Mouse (Mus musculus) urinary bladder, postnatal 10 days (tissue): ENCODE results near the gene Skap2.

ENCODE experiments used
- DNase-seq: peaks from one replicate; pipeline ENCODE4 v3.0.0; 2022; ENCODE audit warnings: low spot score

Skap2 gene

GRCm38 (mm10) chr6:52012409-52013244 lies at the start of gene Skap2:
Gene Skap2, minus strand, starts transcription at chr6:52012549.
- DNase-seq: peak; percentile 97

- DNase-seq: no peak
Observed at GRCm38 (mm10) chr6:52058899-52059448, 46.6 kb upstream of the Skap2 start.

- DNase-seq: no peak
Observed at GRCm38 (mm10) chr6:52058120-52058519, 45.8 kb upstream of the Skap2 start.

DNA sequence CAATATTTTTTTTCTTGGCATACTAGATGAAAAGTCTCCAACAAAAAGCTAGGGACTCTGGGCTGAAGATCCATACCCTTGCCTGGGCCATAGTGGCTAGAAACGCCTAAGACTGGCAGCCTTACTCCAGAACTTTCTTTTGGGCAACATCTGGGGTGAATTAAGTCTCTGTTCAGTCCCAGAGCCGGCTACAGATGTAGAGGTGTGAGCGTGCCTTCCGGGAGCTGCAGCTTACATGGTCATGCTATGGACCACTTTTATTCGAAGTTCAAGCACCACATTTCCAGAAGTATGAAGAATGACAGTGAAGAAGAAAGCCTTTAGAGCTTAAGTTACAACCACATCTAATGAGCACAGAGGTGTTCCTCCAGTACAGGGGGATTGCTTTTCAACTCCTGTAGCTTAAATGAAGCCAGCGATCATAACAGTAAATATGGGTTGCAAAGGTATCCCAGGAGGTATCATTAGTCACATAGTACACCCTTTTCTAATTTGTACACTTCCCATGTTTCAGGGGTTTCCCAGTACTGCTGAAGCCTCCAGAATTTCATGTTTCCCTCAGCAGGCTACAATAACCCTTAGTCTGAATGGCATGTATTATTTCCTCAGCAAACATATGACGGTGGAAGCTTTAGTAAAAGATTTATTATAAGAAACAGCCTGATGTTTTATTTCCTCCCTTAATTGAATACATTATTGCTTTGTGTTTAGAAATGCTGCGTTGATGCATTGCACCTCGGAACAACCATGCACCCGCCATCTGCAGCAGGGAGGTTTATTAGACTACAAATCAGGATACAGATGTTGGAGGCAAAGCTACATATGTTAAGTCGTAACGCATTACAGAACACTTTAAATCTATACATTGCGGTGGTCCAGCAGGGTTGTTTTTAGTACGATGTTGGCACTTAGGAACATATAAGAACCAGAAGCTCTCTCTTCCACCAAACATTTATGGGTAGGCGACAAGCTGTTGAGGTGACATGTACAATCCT lies 41.5 kb upstream of the Skap2 start:
- no peak for DNase-seq

GRCm38 (mm10) chr6:52050062-52050461 lies 37.7 kb upstream of the Skap2 start:
- DNase-seq: no peak

GRCm38 (mm10) chr6:52045517-52045916 lies 33.2 kb upstream of the Skap2 start:
- no peak for DNase-seq

GRCm38 (mm10) chr6:52036077-52036476 lies 23.7 kb upstream of the Skap2 start:
- no peak for DNase-seq

- DNase-seq: no peak
Observed at GRCm38 (mm10) chr6:52031181-52031580, 18.8 kb upstream of the Skap2 start.

- DNase-seq: no peak
Observed at GRCm38 (mm10) chr6:52028131-52028530, 15.8 kb upstream of the Skap2 start.

DNA sequence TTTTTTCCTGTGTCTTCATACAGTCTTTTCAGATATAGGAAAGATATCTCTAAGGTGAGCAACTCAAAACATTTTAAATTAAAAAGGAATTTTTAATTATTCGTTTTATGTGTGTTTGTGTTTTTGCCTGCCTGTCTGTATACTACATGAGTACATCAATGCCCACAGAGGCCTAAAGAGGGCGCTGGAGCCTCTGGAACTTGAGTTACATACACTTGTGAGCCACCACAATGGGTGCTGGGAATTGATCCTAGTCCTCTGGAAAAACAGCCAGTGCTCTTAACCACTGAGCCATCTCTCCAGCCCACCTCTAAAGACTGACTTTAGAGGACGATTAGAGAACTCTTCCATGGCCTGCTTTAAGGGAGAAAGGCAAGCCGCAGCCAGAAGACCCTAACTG lies 14.8 kb upstream of the Skap2 start:
- no peak for DNase-seq

- DNase-seq: no peak
Observed at GRCm38 (mm10) chr6:52026281-52026680, 13.9 kb upstream of the Skap2 start.

- no peak for DNase-seq
Observed at GRCm38 (mm10) chr6:52024730-52025129, 12.4 kb upstream of the Skap2 start.

DNA sequence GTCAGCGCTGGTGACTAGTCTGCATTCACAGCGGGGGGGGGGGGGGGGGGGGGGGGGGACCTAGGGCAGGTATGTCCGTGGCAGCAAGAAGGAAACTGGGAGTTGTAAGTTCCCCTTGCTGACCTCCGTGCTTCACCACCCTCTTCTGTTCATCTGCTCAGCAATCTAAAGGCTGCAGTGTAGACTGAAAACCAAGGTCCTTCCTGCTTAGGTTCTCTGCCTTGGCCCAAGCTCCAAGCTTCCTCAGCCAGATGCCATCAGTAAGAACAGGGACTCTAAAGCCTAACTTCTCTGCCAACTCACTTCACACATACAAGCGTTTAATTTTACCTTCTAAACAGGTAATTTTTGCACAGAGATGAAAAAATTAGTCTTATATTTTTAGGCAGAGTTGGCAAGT lies 10.0 kb upstream of the Skap2 start:
- DNase-seq: no peak

DNA sequence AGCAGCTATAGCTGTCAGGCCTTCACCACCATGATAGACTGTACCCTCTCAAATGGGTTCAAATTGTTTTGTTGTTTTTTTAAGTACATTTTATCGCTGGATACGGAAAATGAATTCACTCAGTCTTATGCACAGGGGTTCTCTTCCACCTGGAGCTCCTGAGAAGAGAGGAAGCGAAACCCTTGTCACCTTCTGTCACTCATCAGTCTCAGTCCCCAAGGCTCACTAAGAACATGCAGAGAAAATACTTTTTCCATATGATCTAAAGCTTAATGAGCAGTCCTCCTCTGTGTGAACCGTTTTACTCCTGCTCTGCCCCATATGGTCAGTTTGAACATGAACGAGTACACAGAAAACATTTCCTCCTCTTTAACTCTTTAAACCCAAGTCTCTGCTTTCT lies 7.9 kb upstream of the Skap2 start:
- no peak for DNase-seq

GRCm38 (mm10) chr6:52013245-52013945 lies 1.0 kb upstream of the Skap2 start:
- no peak for DNase-seq

DNA sequence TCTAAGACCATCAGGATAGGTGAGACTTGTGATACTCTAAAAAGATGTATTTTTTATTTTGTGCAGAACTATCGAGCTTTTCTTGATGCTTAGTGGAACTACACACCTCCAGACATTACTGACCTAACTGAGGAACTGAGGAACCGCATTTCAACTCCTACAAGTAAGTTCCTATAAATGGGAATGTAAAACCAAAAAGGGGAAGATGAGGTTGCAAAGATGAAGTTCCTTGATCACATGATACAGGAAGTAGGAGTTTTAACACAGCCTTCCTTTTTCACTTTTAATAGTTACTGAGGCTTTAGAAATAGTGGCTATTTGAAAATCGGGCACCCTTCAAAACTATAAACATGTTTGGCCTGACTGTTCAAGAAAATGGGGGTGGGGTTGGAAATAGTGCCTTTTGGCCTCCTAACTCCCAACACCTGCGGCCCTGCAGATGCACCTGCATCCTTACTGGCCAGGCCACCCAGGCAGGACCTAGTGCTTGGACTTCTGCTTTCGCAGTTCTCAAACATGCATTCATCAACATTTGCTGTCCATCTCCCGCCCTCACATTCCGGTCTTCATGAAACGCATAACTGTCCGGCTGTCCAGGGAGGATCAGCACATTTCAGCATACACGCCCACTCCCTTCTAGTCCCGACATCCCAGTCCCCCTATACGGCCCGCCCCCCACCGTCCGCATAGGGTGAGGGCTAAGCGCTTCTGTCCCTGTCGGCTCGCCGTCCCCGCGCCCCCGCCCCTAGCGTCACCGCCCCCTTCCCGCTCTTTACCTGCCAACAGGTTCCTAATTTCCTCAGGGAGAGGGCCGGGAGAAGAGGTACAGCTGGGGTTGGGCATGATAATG lies 565 bp downstream of the Skap2 start:
- no peak for DNase-seq

GRCm38 (mm10) chr6:52009385-52009784 lies 3.0 kb downstream of the Skap2 start:
- DNase-seq: no peak

DNA sequence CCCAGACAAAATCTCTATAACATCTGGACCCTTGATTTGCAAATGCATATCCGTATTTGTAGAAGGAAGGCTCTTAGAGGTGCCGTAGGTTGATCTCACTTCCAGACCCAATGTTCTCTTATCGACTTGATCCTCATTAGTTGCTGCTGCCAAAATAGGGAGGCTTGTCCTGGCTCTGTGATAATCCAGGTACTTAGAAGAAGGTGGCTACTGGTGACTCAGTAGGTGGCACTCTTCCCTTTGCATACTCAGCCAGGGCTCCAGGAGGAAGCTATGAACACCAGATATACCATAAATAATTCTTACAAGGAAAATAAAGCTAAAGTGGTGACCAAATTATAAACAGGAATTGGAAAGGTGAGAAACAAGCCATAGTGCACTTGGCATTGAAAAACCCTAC lies 3.6 kb downstream of the Skap2 start:
- DNase-seq: no peak

DNA sequence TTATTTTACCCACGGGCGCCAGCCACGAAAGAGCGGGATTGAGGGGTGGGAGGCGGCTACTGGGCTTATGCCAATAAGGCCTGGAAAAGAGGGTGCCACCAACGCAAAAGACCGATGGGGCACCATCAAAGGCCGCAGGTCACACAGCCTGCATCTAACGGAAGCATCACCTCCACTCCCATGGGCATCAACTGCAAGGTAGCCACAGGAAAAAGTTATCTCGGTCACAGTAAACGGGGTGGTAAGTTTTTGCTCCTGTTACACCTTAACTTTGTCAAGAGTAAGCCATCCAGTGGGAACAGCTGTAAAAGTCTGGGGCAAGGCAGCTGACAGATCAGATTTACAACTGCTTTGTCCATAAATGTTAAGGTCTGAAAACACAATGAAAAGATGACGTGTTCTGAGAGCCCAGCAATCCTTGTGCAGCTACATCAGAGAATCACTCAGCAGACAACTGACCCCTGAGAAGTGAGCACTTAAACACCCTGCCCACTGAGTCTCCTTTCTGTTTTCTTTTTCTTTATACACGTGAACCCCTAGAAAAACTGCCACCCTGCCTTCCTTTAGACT lies 5.6 kb downstream of the Skap2 start:
- DNase-seq: no peak

- DNase-seq: no peak
Observed at GRCm38 (mm10) chr6:52005963-52006648, 6.2 kb downstream of the Skap2 start.
